Mouse (Mus musculus): ENCODE results near the gene Mmp20.

The Mmp20 gene

GRCm38 (mm10) chr9:7627931-7628330, at the start of gene Mmp20:
Gene Mmp20 (plus strand): TSS chr9:7628231.
- no peak for DNase-seq (ENCODE audit: extremely low read depth, low read depth)

DNA sequence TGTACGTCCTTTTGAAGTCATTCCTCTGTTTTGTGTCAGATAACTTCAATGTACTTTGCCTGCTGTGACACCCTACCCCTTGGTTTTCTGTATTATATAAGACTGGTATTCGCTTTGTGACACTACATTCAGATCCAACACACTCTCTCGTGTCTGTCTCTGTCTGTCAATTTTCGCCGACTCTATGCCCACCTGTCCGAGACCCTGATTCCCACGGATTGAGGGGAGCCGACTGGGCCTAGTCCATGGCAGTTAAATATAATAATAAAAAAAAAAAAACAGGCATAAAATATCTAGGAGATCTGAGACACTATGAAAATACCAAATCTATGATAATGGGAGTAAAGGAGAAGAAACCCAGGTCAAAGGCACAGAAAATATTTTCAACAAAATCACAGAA, 38.0 kb upstream of the Mmp20 start:
- DNase-seq (ENCODE audit: extremely low read depth, low read depth) = no peak

DNA sequence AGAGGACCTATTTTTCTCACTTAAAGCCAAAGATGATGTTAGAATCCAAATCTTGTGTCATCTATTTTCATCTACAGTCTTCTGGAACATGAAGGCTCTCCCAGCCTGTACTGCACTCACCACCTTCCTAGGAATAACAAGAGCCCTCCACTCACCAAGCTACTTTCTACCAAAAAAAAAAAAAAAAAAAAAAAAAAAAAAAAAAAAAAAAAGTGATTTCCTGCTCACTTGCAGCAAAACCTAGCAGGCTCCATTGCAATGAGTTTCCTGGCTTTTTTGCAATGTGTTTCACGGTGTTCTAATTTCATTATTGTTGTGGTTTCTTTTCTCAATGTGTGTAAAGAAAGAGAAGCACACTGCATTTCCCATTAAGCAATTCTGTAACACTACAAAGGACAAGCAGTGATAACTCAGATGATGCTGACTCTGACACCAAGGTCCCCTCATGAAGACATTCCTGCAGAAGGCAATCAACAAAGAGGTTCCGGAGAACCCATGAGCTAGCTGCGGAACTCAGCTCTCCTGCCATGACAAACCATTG, 34.7 kb upstream of the Mmp20 start:
- DNase-seq (ENCODE audit: extremely low read depth, low read depth) = no peak

DNA sequence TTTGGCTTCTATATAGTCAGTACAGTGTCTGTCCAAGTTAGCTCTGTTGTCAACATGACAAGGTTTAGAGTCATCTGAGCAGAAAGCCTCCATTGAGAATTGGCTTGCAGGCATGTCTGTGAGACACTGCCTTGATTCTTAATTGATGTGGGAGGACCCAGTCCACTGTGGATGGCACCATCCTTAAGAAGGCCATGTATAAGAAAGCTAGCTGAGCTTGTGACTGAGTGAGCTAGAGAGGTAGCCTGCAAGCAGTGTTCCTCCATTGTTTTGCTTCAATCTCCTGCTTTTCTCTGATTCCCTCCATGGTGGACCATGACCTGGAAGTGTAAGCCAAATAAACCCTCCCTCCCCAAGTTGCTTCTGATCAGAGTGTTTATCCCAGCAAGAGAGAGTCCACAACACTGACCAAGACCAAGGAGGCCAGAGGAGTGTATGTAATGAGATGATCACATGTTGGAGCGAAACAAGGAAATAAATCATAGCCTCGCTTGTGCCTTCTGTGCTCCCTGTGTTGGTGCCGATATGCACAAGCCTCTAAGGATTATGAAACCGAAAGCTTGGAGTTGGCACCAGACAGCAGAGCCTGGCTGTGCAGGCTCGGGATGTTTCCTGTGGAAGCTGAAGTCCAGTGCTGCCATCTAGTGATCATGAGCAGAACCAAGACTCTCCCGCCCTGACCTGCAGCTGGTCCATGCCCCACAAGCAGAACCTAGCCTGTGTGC, 33.1 kb upstream of the Mmp20 start:
- peak; percentile 64 for DNase-seq (ENCODE audit: extremely low read depth, low read depth)

GRCm38 (mm10) chr9:7602982-7603742, 24.9 kb upstream of the Mmp20 start:
- DNase-seq (ENCODE audit: extremely low read depth, low read depth) = peak; percentile 44

DNA sequence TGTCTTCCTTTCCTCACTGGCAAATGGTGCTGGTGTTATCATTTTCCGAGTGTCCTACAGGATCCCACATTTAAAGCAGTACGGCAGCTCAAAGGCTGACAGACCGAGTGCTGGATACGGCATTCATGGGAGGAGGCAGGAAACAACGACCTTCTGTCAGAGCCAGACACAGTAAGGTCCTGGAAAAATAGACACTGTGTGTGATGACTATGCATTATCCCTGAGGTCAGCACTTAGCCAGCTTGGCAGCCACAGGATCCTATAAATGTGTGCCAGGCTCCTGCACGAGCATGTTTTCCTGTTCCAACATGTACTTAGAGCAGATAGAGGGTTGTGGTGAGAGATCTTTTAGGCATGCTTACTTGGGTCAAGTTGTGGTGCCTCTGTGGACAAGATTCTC, 24.0 kb upstream of the Mmp20 start:
- no peak for DNase-seq (ENCODE audit: extremely low read depth, low read depth)

DNA sequence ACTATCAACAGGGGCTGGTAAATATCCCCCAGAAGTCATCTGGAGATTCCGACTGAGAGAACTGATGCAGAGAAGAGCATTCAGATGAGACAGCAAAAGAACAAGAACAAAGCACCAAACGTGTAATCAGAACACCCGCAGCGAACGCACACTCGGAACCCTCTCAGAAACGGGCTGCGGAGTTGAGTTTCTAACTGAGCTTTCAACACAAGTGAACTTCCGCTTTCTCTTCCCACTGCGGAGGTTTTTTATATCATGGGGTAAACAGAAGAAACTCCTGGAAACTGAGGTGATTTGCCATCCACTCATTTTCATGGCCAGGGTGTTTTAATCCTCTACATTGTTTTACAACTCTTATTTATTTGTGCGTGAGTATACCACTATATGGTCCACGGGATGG, 22.4 kb upstream of the Mmp20 start:
- DNase-seq (ENCODE audit: extremely low read depth, low read depth) = no peak

DNA sequence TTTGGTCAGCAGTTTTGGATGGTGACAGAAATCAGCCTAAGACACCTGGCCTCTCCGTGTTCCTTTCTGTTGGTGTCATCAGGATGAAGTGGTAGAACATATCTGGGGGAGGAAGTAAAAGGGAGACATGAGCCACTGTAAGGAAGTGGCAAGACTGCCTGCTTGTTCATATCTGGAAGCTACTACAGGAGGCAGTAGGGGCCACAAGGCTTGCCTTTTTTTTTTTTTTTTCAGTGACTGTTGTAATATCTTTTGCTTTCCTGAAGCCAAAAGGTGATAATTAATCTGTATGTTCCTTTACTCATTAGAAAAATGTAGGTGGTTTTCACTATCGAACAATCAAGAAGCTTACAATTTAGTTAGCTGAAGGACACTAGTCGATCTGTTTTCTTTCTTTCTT, 5.4 kb upstream of the Mmp20 start:
- DNase-seq (ENCODE audit: extremely low read depth, low read depth) = no peak

GRCm38 (mm10) chr9:7633936-7634335, 5.9 kb downstream of the Mmp20 start:
- DNase-seq (ENCODE audit: extremely low read depth, low read depth) = no peak

DNA sequence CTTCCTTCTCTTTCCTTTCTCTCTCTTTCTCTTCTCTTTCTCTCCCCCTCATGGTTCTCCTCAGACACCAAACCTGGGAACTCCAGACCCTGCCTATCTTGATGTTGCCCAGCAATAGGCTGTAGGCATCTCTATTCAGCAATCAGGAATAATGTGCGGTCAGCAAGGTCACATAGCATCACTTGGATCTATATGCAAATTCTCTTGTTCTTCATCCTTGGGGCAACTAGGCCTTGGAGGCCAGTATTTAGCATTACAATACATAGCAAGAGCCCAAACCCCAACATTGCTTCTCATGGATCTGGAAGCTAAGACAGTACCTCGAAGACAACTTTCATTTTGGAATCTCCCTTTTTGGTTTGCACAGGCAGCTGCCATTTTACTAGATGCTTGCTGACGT, 19.9 kb downstream of the Mmp20 start:
- no peak for DNase-seq (ENCODE audit: extremely low read depth, low read depth)

DNA sequence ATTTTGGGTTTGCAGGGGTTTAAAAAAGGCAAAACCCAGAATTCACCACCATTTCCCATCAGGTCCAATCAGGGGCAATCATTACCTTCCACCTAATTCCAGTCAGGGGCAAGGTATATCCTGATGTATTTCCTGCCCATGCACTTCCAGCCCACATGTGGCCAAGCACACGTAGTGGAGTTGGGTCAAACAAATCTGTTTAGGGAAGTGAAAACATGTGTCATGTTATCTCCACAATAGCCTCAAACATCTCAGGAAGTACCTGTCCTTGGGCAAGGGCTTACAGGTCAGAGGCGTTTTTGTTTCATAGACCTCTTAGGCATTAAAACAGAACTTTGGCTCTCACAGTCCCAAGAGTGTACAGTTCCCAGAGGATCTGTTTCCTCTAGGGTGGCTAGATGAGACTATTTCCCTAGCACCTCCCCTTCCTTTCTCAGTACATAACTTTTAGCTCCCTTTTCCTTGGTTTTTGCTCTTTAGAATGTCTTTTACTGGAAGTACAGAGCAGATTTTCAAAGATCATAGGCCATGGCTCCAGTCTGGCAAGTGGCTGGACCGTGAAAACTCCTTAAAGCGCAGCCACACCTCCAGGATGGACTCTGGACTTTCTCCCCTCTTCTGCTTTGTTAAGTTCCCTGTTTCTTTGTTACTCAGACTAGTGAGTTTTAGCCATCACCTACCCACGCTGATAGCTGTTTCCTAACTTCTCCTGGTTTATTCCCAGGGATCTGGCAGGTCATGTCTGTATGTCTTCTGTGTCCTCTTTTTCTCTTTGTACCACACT, 22.6 kb downstream of the Mmp20 start:
- no peak for DNase-seq (ENCODE audit: extremely low read depth, low read depth)

GRCm38 (mm10) chr9:7652351-7653085, 24.5 kb downstream of the Mmp20 start:
- no peak for DNase-seq (ENCODE audit: extremely low read depth, low read depth)

GRCm38 (mm10) chr9:7657946-7658345, 29.9 kb downstream of the Mmp20 start:
- no peak for DNase-seq (ENCODE audit: extremely low read depth, low read depth)

DNA sequence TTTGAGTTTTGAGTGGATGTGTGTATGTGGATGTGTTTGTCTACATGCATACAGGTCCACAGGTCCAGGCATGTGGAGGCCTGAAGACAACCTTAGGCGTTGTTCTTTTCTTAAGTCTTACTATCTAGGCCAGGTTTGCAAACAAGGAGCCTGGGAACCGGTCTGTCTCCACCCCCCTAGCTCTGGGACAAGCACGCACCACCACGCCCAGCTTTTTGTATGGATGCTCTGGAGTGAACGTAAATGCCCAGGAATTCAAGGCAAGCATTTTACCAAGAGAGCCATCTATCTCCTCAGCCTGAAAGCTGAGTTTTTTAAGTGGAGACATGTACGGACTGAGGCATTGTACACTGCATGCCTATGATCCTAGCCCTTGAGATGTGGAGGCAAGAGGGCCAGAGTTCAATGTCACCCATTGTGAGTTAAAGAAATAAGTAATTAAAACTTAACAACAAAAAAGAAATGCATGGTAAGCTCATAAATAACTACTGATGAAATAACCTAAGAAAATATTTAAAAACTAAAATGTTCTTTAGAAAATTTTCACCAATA, 31.5 kb downstream of the Mmp20 start:
- no peak for DNase-seq (ENCODE audit: extremely low read depth, low read depth)

DNA sequence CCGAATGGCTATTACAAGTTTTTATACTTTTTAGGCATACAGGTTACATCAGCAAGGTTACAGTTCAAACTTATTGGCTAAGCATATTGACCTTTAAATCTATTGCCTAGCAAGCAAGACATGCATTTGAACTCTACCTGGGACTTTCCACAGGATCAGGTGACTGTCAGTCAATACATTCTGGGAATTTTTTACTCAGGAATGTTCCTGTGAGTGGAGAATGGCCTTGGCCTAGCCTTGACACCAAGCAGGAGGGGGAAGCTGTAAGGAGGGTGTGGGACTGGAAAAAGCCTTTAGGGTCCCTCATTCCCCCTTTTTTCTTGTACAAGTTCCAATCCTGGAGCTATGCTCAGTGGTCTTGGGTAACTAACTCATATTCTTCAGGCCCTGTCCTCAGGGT, 33.3 kb downstream of the Mmp20 start:
- no peak for DNase-seq (ENCODE audit: extremely low read depth, low read depth)

DNA sequence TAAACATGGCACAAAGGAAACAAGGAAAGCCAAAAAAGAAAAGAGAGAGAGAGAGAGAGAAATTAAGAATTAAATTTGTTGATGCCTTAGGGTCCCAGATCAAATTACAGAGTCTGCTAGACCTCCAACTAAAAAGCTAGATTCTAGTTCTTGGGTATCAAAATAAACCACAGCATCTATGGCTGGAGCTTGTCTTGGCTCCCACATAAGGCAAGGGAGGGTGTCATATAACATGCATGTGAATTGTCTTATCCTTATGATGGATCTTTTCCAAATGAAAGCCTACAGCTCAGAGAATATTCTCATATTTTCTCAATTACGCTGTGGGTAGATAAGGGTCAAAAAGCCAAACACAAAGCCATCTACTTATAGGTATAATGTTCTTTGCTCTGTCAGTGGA, 41.6 kb downstream of the Mmp20 start:
- DNase-seq (ENCODE audit: extremely low read depth, low read depth) = no peak

GRCm38 (mm10) chr9:7672985-7673384, 45.0 kb downstream of the Mmp20 start:
- DNase-seq (ENCODE audit: extremely low read depth, low read depth) = no peak

GRCm38 (mm10) chr9:7678154-7678837, 50.3 kb downstream of the Mmp20 start:
- no peak for DNase-seq (ENCODE audit: extremely low read depth, low read depth)

DNA sequence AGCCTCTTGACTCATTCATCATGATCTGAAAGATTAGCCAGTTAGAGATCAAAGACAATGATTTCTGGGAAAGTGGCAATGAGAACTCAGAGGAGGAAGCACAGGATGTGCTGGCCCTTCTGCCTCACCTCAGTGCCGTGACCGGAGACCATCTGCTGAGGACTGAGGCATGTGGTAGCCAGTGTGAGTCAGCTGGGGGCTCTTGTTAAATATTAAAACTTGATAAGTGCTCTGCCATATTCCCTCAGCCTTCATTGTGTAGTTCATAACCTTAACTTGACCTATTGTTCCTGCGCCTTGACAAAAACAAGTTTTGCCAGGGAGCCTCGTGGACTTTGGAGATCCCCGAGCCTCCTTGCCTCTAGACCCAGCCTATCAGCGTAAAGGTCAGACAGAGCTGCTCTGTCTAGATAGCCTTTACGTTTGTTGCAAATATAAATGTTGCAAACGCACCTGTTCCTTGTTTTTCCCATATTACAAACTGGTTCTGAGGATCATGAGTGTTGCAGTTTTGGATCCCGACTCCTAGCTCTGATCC, 54.1 kb downstream of the Mmp20 start:
- no peak for DNase-seq (ENCODE audit: extremely low read depth, low read depth)

GRCm38 (mm10) chr9:7686024-7686423, 58.0 kb downstream of the Mmp20 start:
- DNase-seq (ENCODE audit: extremely low read depth, low read depth) = no peak

All from MEL-GATA-1-ER (cell line).